Comparison of ENCODE assay signal across 16 mouse cellular contexts in genomic region chr14:118868102-118868724, GRCm38 (mm10). TPM values are rescaled to one million over a fixed set of nuclear protein-coding genes. Genes with fewer than 3 reads are reported as not detected.
A peak's percentile ranks its signal among the peaks of the same experiment; 100 is the strongest.
DNase-seq lines count a peak whose midpoint lies in the region; ATAC-seq and TF ChIP-seq lines count a peak whose summit lies in the region.
"Had no signal": no experiment of that assay in that cellular context is flagged by ENCODE, and none has a peak within 500 bp of the region (broad histone marks: within the 10 kb centered on the region; RNA-seq: fewer than 3 reads in every experiment).

No protein-coding gene starts in this region.

- no peak for TF ChIP-seq CTCF in midbrain, postnatal 0 days (IDR thresholded peaks at IDR 0.05)

- ATAC-seq in forebrain, embryonic 13.5 days, result peak; percentile 80
- ATAC-seq in forebrain, embryonic 11.5 days (replicated peaks; ENCODE audit: low FRiP score), result no peak
- peak; percentile 52; the same call in 1 of the 2 replicates for ATAC-seq in hindbrain, embryonic 16.5 days
- ATAC-seq in hindbrain, embryonic 12.5 days (ENCODE audit: low FRiP score), result no peak
- no peak for ATAC-seq in midbrain, postnatal 0 days (ENCODE audit: low FRiP score)
- peak; percentile 90 for ATAC-seq in forebrain, embryonic 16.5 days
- ATAC-seq: intestine, embryonic 15.5 days had no signal

- no peak overlapping the region for H3K27ac ChIP-seq in forebrain, embryonic 13.5 days
- H3K27ac ChIP-seq in forebrain, embryonic 11.5 days (ENCODE audit: low read depth, low read length), result no peak overlapping the region
- H3K27ac ChIP-seq in hindbrain, embryonic 16.5 days (ENCODE audit: low read depth, low read length), result no peak overlapping the region
- H3K27ac ChIP-seq in hindbrain, embryonic 12.5 days, result no peak overlapping the region
- H3K27ac ChIP-seq in midbrain, postnatal 0 days (ENCODE audit: low read depth, low read length), result no peak overlapping the region
- no peak overlapping the region for H3K27ac ChIP-seq in midbrain, embryonic 10.5 days (replicated peaks)
- H3K27ac ChIP-seq in forebrain, embryonic 16.5 days (ENCODE audit: low read length), result peak overlapping the region; percentile 33; the same call in 1 of the 2 replicates
- H3K27ac ChIP-seq: intestine, embryonic 15.5 days; kidney, postnatal 0 days; limb, embryonic 15.5 days had no signal

- H3K9ac ChIP-seq in forebrain, embryonic 13.5 days, result no peak overlapping the region
- no peak overlapping the region for H3K9ac ChIP-seq in forebrain, embryonic 11.5 days (ENCODE audit: low read length)
- H3K9ac ChIP-seq in hindbrain, embryonic 16.5 days (ENCODE audit: low read depth, low read length), result no peak overlapping the region
- no peak overlapping the region for H3K9ac ChIP-seq in hindbrain, embryonic 12.5 days
- H3K9ac ChIP-seq in midbrain, postnatal 0 days (replicated peaks; ENCODE audit: low read length, poor library complexity, severe bottlenecking), result no peak overlapping the region
- H3K9ac ChIP-seq in forebrain, embryonic 16.5 days (replicated peaks; ENCODE audit: low read depth, low read length), result no peak overlapping the region
- H3K9ac ChIP-seq: heart, embryonic 12.5 days; intestine, embryonic 15.5 days; limb, embryonic 15.5 days had no signal

- no peaks in the 10 kb centered on the region for H3K9me3 ChIP-seq in forebrain, embryonic 13.5 days (replicated peaks)
- no peaks in the 10 kb centered on the region for H3K9me3 ChIP-seq in forebrain, embryonic 11.5 days (ENCODE audit: control insufficient read depth, low read length)
- H3K9me3 ChIP-seq in hindbrain, embryonic 16.5 days (ENCODE audit: control insufficient read depth, low read length), result no peaks in the 10 kb centered on the region
- no peaks in the 10 kb centered on the region for H3K9me3 ChIP-seq in hindbrain, embryonic 12.5 days (replicated peaks)
- H3K9me3 ChIP-seq in midbrain, postnatal 0 days (ENCODE audit: low read length), result no peaks in the 10 kb centered on the region
- H3K9me3 ChIP-seq in midbrain, embryonic 10.5 days (replicated peaks), result no peaks in the 10 kb centered on the region
- no peaks in the 10 kb centered on the region for H3K9me3 ChIP-seq in forebrain, embryonic 16.5 days (ENCODE audit: control insufficient read depth, low read length)
- H3K9me3 ChIP-seq: heart, embryonic 12.5 days; intestine, embryonic 15.5 days; limb, embryonic 15.5 days had no signal

- no peak for DNase-seq in forebrain, embryonic 11.5 days (ENCODE audit: low spot score)
- DNase-seq in midbrain, postnatal 0 days (ENCODE audit: low spot score), result peak; percentile 35
- DNase-seq in midbrain, embryonic 10.5 days (ENCODE audit: low spot score), result no peak
- DNase-seq in ovary, postnatal 14 days (ENCODE audit: low spot score), result no peak
- DNase-seq: adrenal gland, adult 2 months; cerebellum, adult 11-12 months; lung, postnatal 10 days; thymus, postnatal 4 days had no signal

- 69% methylated on average over 13 of the region's 13 CpGs for WGBS in forebrain, embryonic 13.5 days
- WGBS in forebrain, embryonic 11.5 days, result 82% methylated on average over 13 of the region's 13 CpGs
- WGBS in hindbrain, embryonic 16.5 days, result 60% methylated on average over 13 of the region's 13 CpGs
- 85% methylated on average over 13 of the region's 13 CpGs for WGBS in hindbrain, embryonic 12.5 days
- 55% methylated on average over 13 of the region's 13 CpGs for WGBS in midbrain, postnatal 0 days
- 89% methylated on average over 13 of the region's 13 CpGs for WGBS in midbrain, embryonic 10.5 days
- WGBS in forebrain, embryonic 16.5 days, result 43% methylated on average over 13 of the region's 13 CpGs

- H3K4me1 ChIP-seq in forebrain, embryonic 13.5 days, result peaks cover 19% of the 10 kb centered on the region
- 0 out of 2 replicates have a peak, but pooled peaks cover 3% of the 10 kb centered on the region for H3K4me1 ChIP-seq in forebrain, embryonic 11.5 days (replicated peaks; ENCODE audit: control insufficient read depth, insufficient read depth, low read length)
- H3K4me1 ChIP-seq in hindbrain, embryonic 16.5 days (ENCODE audit: control insufficient read depth, insufficient read depth, low read depth, low read length), result no peaks in the 10 kb centered on the region
- peaks cover 5% of the 10 kb centered on the region; the same call in 1 of the 2 replicates for H3K4me1 ChIP-seq in hindbrain, embryonic 12.5 days
- H3K4me1 ChIP-seq in midbrain, postnatal 0 days (ENCODE audit: insufficient read depth, low read length), result no peaks in the 10 kb centered on the region
- H3K4me1 ChIP-seq in midbrain, embryonic 10.5 days, result peaks cover 7% of the 10 kb centered on the region
- H3K4me1 ChIP-seq in forebrain, embryonic 16.5 days (replicated peaks; ENCODE audit: control insufficient read depth, insufficient read depth, low read length), result peaks cover 19% of the 10 kb centered on the region
- H3K4me1 ChIP-seq: heart, embryonic 12.5 days; intestine, embryonic 15.5 days had no signal

- no peaks in the 10 kb centered on the region for H3K27me3 ChIP-seq in forebrain, embryonic 13.5 days
- H3K27me3 ChIP-seq in forebrain, embryonic 11.5 days (ENCODE audit: control insufficient read depth, insufficient read depth, low read length), result no peaks in the 10 kb centered on the region
- no peaks in the 10 kb centered on the region for H3K27me3 ChIP-seq in hindbrain, embryonic 16.5 days (replicated peaks; ENCODE audit: control insufficient read depth, insufficient read depth, low read length)
- H3K27me3 ChIP-seq in hindbrain, embryonic 12.5 days, result no peaks in the 10 kb centered on the region
- no peaks in the 10 kb centered on the region for H3K27me3 ChIP-seq in midbrain, postnatal 0 days (ENCODE audit: insufficient read depth, low read length)
- no peaks in the 10 kb centered on the region for H3K27me3 ChIP-seq in midbrain, embryonic 10.5 days (ENCODE audit: low read depth, poor library complexity, severe bottlenecking)
- no peaks in the 10 kb centered on the region for H3K27me3 ChIP-seq in forebrain, embryonic 16.5 days (replicated peaks; ENCODE audit: control insufficient read depth, insufficient read depth, low read length)
- H3K27me3 ChIP-seq: heart, embryonic 12.5 days; intestine, embryonic 15.5 days; limb, embryonic 15.5 days had no signal

- H3K36me3 ChIP-seq in forebrain, embryonic 13.5 days (ENCODE audit: poor library complexity, severe bottlenecking), result 0 out of 2 replicates have a peak, but pooled peaks cover 5% of the 10 kb centered on the region
- H3K36me3 ChIP-seq in forebrain, embryonic 11.5 days (ENCODE audit: control insufficient read depth, insufficient read depth, low read length), result no peaks in the 10 kb centered on the region
- H3K36me3 ChIP-seq in hindbrain, embryonic 16.5 days (ENCODE audit: control insufficient read depth, insufficient read depth, low read length), result 0 out of 2 replicates have a peak, but pooled peaks cover 2% of the 10 kb centered on the region
- peaks cover 13% of the 10 kb centered on the region; the same call in 1 of the 2 replicates for H3K36me3 ChIP-seq in hindbrain, embryonic 12.5 days
- peaks cover 8% of the 10 kb centered on the region; the same call in 1 of the 2 replicates for H3K36me3 ChIP-seq in midbrain, postnatal 0 days (ENCODE audit: insufficient read depth, low read length)
- peaks cover 16% of the 10 kb centered on the region for H3K36me3 ChIP-seq in midbrain, embryonic 10.5 days
- peaks cover 5% of the 10 kb centered on the region; the same call in 1 of the 2 replicates for H3K36me3 ChIP-seq in forebrain, embryonic 16.5 days (ENCODE audit: control insufficient read depth, insufficient read depth)
- H3K36me3 ChIP-seq: heart, embryonic 12.5 days; intestine, embryonic 15.5 days; limb, embryonic 15.5 days had no signal

- no peak overlapping the region for H3K4me3 ChIP-seq in forebrain, embryonic 13.5 days
- H3K4me3 ChIP-seq in forebrain, embryonic 11.5 days (ENCODE audit: low read depth, low read length), result no peak overlapping the region
- H3K4me3 ChIP-seq in hindbrain, embryonic 16.5 days (ENCODE audit: low read length), result no peak overlapping the region
- H3K4me3 ChIP-seq in hindbrain, embryonic 12.5 days, result no peak overlapping the region
- H3K4me3 ChIP-seq in midbrain, postnatal 0 days (ENCODE audit: low read depth, low read length), result no peak overlapping the region
- no peak overlapping the region for H3K4me3 ChIP-seq in midbrain, embryonic 10.5 days
- H3K4me3 ChIP-seq in forebrain, embryonic 16.5 days (replicated peaks; ENCODE audit: low read length), result no peak overlapping the region
- H3K4me3 ChIP-seq: heart, embryonic 12.5 days; intestine, embryonic 15.5 days; limb, embryonic 15.5 days had no signal

- no peak overlapping the region for H3K4me2 ChIP-seq in forebrain, embryonic 13.5 days
- no peak overlapping the region for H3K4me2 ChIP-seq in forebrain, embryonic 11.5 days (ENCODE audit: low read depth, low read length, severe bottlenecking)
- H3K4me2 ChIP-seq in hindbrain, embryonic 16.5 days (ENCODE audit: low read length), result no peak overlapping the region; the same call in 1 of the 2 replicates
- H3K4me2 ChIP-seq in hindbrain, embryonic 12.5 days (replicated peaks), result no peak overlapping the region
- H3K4me2 ChIP-seq in midbrain, postnatal 0 days (ENCODE audit: low read depth, low read length, poor library complexity, severe bottlenecking), result no peak overlapping the region
- H3K4me2 ChIP-seq in forebrain, embryonic 16.5 days (ENCODE audit: low read length), result peak overlapping the region; percentile 25
- H3K4me2 ChIP-seq: heart, embryonic 12.5 days; intestine, embryonic 15.5 days; limb, embryonic 15.5 days had no signal

RNA-seq across cellular contexts. Expression of gene Dzip1, which starts 57.0 kb away (rescaled TPM):
- 27.2 and 28.1 TPM in 2 replicates for polyA plus RNA-seq in forebrain, embryonic 13.5 days (2015; fragmentation: Nextera tagmentation; extraction: Ambion mirVana)
- 27.5 and 28.5 TPM in 2 replicates for polyA plus RNA-seq in forebrain, embryonic 11.5 days (2014; fragmentation: Nextera tagmentation; extraction: Ambion mirVana)
- 85.8 and 93.5 TPM in 2 replicates for polyA plus RNA-seq in hindbrain, embryonic 16.5 days (2015; fragmentation: Nextera tagmentation; extraction: Ambion mirVana)
- polyA plus RNA-seq in hindbrain, embryonic 12.5 days (2016; fragmentation: Nextera tagmentation; extraction: Ambion mirVana), result 46.3 and 47.0 TPM in 2 replicates
- 419 and 440 TPM in 2 replicates for total RNA-seq in midbrain, postnatal 0 days (2014; rRNA removed)
- polyA plus RNA-seq in midbrain, postnatal 0 days (2015; fragmentation: Nextera tagmentation; extraction: Ambion mirVana), result 116 and 123 TPM in 2 replicates
- polyA plus RNA-seq in midbrain, embryonic 10.5 days (2016; fragmentation: Nextera tagmentation; extraction: Ambion mirVana), result 17.1 and 19.4 TPM in 2 replicates
- 42.3 and 46.7 TPM in 2 replicates for polyA plus RNA-seq in forebrain, embryonic 16.5 days (2015; fragmentation: Nextera tagmentation; extraction: Ambion mirVana)

Comparison
In these comparisons a context has a peak if more than half of its experiments do, and no peak if none do; other contexts are left out.
1. ATAC-seq: peak in forebrain, embryonic 13.5 days (single experiment), hindbrain, embryonic 16.5 days (single experiment) and forebrain, embryonic 16.5 days (single experiment); none in forebrain, embryonic 11.5 days (single experiment), hindbrain, embryonic 12.5 days (single experiment) and midbrain, postnatal 0 days (single experiment).